Mouse (Mus musculus) liver, embryonic 16.5 days (tissue): ENCODE results near the gene Mog. TPM values are rescaled to one million over a fixed set of nuclear protein-coding genes. Genes with fewer than 3 reads are reported as not detected.
A peak's percentile ranks its signal among the peaks of the same experiment; 100 is the strongest.

Experiments used
- ATAC-seq: fragments of 200-750 bp; cut with Nextera tagmentation; 2 replicates; pipeline ENCODE4 v1.8.0; 2017; ENCODE audit warnings: low read depth, mild to moderate bottlenecking, moderate number of reproducible peaks, moderate library complexity
- H3K27ac ChIP-seq: fragments of 300-500 bp; sonication (generic); 2 replicates; pipeline ENCODE4 v1.5.1; 2014; ENCODE audit warnings: mild to moderate bottlenecking, low read length
- H3K27me3 ChIP-seq: fragments of 300-500 bp; sonication (generic); 2 replicates; pipeline ENCODE4 v1.6.1; 2014; ENCODE audit warnings: low read depth, low read length, mixed read lengths; ENCODE audit not compliant: control insufficient read depth, insufficient read depth
- H3K36me3 ChIP-seq: fragments of 300-500 bp; sonication (generic); 2 replicates; pipeline ENCODE4 v1.6.1; 2014; ENCODE audit warnings: mild to moderate bottlenecking; ENCODE audit not compliant: control insufficient read depth, insufficient read depth
- H3K4me1 ChIP-seq: fragments of 300-500 bp; sonication (generic); 2 replicates; pipeline ENCODE4 v1.6.1; 2014; ENCODE audit warnings: low read depth, low read length, mixed read lengths; ENCODE audit not compliant: control insufficient read depth
- H3K4me2 ChIP-seq: fragments of 300-500 bp; sonication (generic); 2 replicates; pipeline ENCODE4 v1.6.1; 2014; ENCODE audit warnings: low read depth, low read length, mixed read lengths
- H3K4me3 ChIP-seq: fragments of 300-500 bp; sonication (generic); 2 replicates; pipeline ENCODE4 v1.5.1; 2014; ENCODE audit warnings: low read depth, mild to moderate bottlenecking, low read length
- H3K9ac ChIP-seq: fragments of 300-500 bp; sonication (generic); 2 replicates; pipeline ENCODE4 v1.6.1; 2014; ENCODE audit warnings: low read depth, low read length
- H3K9me3 ChIP-seq: fragments of 300-500 bp; sonication (generic); replicated peaks from 2 replicates; pipeline ENCODE4 v1.6.1; 2016; ENCODE audit warnings: low read length; ENCODE audit not compliant: control insufficient read depth
- WGBS: fragments of 180-500 bp; shearing (Covaris S2); extraction: QIAGEN DNeasy Blood & Tissue Kit; methylation state at CpG from one replicate; pipeline ENCODE4 v1.1.7; 2014; ENCODE audit not compliant: insufficient replicate concordance; 5-methylcytosine and 5-hydroxymethylcytosine counted together
- polyA plus RNA-seq: library from polyadenylated mRNA; unstranded; fragments of >200 nt; fragmentation: Nextera tagmentation; extraction: Ambion mirVana; gene quantifications from 2 replicates; pipeline ENCODE4 v1.2.1, GENCODE M21; 2015

Gene Mog
- polyA plus RNA-seq, 1 experiment from 2014 or later, result not detected

DNA sequence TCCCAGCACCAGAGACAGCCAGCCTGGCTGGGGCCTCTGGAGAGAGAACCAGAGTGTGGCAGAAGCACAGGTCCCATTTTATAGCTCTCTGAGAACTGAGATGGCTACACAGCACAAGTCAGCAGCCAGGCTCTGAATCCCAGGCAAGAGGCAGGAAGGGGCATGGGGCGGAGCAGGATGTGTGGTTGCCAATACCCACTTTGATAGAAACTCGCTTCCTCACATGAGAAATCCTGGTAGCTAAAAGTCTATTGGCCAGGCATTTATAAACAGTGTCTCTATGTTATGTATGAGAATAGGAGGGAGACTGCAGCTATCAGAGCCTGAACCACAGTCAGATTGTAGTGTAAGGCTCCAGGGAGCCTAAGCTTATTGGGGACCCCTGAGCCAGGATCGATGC lies 50.4 kb downstream of the Mog start:
- Histone ChIP-seq H3K27me3 (no peaks in the 10 kb centered on the region), H3K27ac (no peak overlapping the region), H3K9ac (no peak overlapping the region), H3K9me3 (no peaks in the 10 kb centered on the region), H3K4me1 (no peaks in the 10 kb centered on the region), H3K4me2 (no peak overlapping the region), H3K36me3 (no peaks in the 10 kb centered on the region), H3K4me3 (no peak overlapping the region)
- 31% methylated on average over 3 of the region's 3 CpGs for WGBS
- ATAC-seq, result no peak

DNA sequence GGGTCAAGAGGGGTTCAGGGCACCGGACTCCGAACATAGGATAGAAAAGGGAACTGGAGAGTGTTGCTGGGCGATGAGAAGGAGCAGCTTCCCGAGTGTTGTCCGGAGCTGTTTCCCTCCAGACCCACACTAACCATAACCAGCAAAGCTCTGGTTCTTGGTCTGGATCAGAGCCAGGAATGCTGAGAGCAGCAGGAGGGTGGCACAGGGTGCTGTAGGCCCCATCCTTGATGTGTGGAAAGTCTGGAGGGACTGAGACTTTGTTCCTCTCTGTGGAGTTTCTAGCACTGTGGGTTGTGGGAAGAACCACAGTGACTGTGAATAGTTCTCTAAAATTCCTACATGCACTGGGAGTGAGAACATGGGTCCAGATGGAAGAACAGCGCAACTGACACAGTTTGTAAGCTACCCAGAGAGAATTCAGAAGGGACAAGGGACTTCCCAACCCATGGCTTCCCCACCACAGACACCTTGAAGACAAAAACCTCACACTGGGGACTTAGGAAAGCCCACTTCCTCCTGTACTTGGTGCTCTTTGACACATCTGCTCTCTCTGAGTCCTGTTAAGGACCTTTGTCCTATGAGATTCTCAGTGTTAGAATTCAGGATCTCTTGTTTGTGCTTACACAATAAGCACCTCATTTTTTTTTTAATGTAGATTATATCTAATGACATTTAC lies 51.9 kb downstream of the Mog start:
- no peak for ATAC-seq
- Histone ChIP-seq H3K27me3 (no peaks in the 10 kb centered on the region), H3K27ac (no peak overlapping the region), H3K9me3 (no peaks in the 10 kb centered on the region), H3K4me3 (no peak overlapping the region), H3K36me3 (no peaks in the 10 kb centered on the region), H3K4me1 (no peaks in the 10 kb centered on the region), H3K4me2 (no peak overlapping the region), H3K9ac (no peak overlapping the region)
- 66% methylated on average over 6 of the region's 6 CpGs for WGBS

DNA sequence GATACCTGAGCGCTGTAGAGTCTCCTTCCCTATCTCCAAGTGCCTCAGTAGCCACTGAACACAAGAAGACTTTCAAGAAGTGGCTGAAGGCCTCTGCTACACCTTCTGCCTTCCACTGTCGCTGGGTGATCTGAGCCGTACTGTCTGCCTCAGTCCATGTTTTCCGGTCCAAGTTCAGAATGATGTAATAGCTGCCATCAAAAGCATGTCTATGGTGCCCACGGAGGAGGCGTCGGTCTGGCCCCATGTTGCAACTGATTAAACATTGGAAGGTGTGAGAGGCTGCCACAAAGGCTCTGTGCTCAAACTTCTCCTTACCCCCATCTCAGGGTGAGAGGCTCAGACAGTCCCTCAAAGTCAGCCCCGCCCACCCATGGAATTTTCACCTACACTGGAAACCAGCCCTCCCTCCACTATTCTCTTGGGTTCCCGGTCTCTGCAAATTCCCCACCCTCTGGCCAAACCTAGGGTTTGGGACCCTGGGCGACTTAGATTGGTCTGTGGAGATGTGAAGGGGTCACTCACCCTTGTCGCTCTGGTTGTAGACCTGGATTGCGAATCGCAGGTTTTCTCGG lies 52.8 kb downstream of the Mog start:
- WGBS, result 66% methylated on average over 14 of the region's 14 CpGs
- Histone ChIP-seq H3K4me1 (no peaks in the 10 kb centered on the region), H3K4me2 (no peak overlapping the region), H3K36me3 (no peaks in the 10 kb centered on the region), H3K27me3 (no peaks in the 10 kb centered on the region), H3K4me3 (no peak overlapping the region), H3K9ac (no peak overlapping the region), H3K27ac (no peak overlapping the region), H3K9me3 (no peaks in the 10 kb centered on the region)
- peak; percentile 80 for ATAC-seq

DNA sequence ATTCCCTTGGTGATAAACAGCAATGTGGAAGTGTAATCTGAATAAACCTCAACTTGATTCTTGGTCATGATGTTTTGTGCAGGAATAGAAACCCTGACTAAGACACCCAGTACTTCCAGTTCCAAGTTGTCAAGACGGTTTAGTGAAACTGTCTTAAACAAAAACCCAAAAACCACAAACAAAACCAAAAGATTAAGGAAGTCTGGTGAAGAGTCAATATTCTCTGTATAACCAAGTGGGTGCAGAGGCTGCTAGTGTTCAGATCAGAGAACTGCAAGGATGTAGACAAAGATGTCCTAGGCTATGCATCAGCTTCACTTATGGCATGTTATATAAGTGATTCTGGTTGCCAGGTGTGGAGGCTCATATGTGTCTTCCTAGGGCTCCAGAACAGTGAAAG lies 56.3 kb downstream of the Mog start:
- no peak overlapping the region for H3K27ac ChIP-seq
- ATAC-seq, result no peak

DNA sequence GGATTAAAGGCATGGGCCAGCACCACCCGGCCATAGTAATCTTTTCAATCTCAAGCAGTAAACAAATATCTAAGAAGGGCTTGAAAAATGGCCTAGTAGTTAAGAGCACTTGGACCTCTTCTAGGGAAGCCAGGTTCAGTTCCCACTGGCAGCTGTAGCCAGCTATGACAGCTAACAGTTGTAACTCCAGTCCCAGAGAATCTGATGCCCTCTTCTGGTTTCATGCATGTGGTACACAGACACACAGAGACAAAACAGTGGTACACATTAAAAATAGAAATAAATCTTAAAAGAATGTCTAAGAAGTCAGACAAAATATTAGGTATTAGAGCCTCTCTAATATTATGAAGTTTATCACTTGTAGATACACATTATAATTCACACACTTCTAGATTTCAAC lies 62.1 kb downstream of the Mog start:
- no peak for ATAC-seq
- no peak overlapping the region for H3K9ac ChIP-seq
- no peak overlapping the region for H3K4me2 ChIP-seq
- H3K36me3 ChIP-seq, result no peaks in the 10 kb centered on the region
- no peak overlapping the region for H3K27ac ChIP-seq
- H3K4me1 ChIP-seq, result peaks cover 11% of the 10 kb centered on the region
- no peaks in the 10 kb centered on the region for H3K9me3 ChIP-seq
- no peaks in the 10 kb centered on the region for H3K27me3 ChIP-seq
- H3K4me3 ChIP-seq, result no peak overlapping the region
- 43% methylated on average over 1 of the region's 1 CpGs for WGBS

More for the DNA sequence above, 56.3 kb downstream of the Mog start:
- Histone ChIP-seq H3K9me3 (no peaks in the 10 kb centered on the region), H3K4me2 (no peak overlapping the region), H3K36me3 (no peaks in the 10 kb centered on the region), H3K27me3 (no peaks in the 10 kb centered on the region), H3K9ac (no peak overlapping the region), H3K4me1 (no peaks in the 10 kb centered on the region), H3K4me3 (no peak overlapping the region)
- 21% methylated on average over 1 of the region's 1 CpGs for WGBS

Other genes starting within 250 kb of the Mog start
- gene H2-M10.6, start 211.2 kb downstream of the Mog start, polyA plus RNA-seq, result not detected in 2 replicates
- gene Trim26, start 186.3 kb downstream of the Mog start, polyA plus RNA-seq, result 15.8 and 16.7 TPM in 2 replicates
- 0.55 and 0.61 TPM in 2 replicates for gene Trim15, start 156.2 kb downstream of the Mog start, polyA plus RNA-seq
- gene Trim10, start 153.8 kb downstream of the Mog start, polyA plus RNA-seq, result 285 and 295 TPM in 2 replicates
- gene Trim40, start 133.3 kb downstream of the Mog start, polyA plus RNA-seq, result not detected in 2 replicates
- gene Trim31, start 125.3 kb downstream of the Mog start, polyA plus RNA-seq, result 0.27 TPM in 1 of 2 replicates, not detected in the other
- 0.08 TPM in 1 of 2 replicates, not detected in the other for gene Rnf39, start 80.5 kb downstream of the Mog start, polyA plus RNA-seq
- 23.9 and 28.8 TPM in 2 replicates for gene Ppp1r11, start 71.7 kb downstream of the Mog start, polyA plus RNA-seq
- 20.9 and 21.3 TPM in 2 replicates for gene Znrd1, start 64.8 kb downstream of the Mog start, polyA plus RNA-seq
- gene Znrd1as, start 64.8 kb downstream of the Mog start, polyA plus RNA-seq, result 2.5 and 3.0 TPM in 2 replicates
- not detected in 2 replicates for gene 2410137M14Rik, start 42.2 kb downstream of the Mog start, polyA plus RNA-seq
- gene H2-M5, start 33.9 kb downstream of the Mog start, polyA plus RNA-seq, result not detected in 2 replicates
- gene Zfp57, start 22.2 kb downstream of the Mog start, polyA plus RNA-seq, result 2.9 and 3.4 TPM in 2 replicates
- gene Gabbr1, start 22.6 kb upstream of the Mog start, polyA plus RNA-seq, result 0.46 and 1.0 TPM in 2 replicates
- not detected in 2 replicates for gene Olfr90, start 65.1 kb upstream of the Mog start, polyA plus RNA-seq
- gene Olfr91, start 74.9 kb upstream of the Mog start, polyA plus RNA-seq, result not detected in 2 replicates
- gene Olfr92, start 96.7 kb upstream of the Mog start, polyA plus RNA-seq, result not detected in 2 replicates
- not detected in 2 replicates for gene Olfr93, start 138.1 kb upstream of the Mog start, polyA plus RNA-seq
- gene Ubd, start 170.5 kb upstream of the Mog start, polyA plus RNA-seq, result not detected in 2 replicates
- not detected in 2 replicates for gene Olfr94, start 177.6 kb upstream of the Mog start, polyA plus RNA-seq
- gene Olfr95, start 189.7 kb upstream of the Mog start, polyA plus RNA-seq, result not detected in 2 replicates
- not detected in 2 replicates for gene Olfr96, start 196.7 kb upstream of the Mog start, polyA plus RNA-seq
- gene Olfr97, start 213.9 kb upstream of the Mog start, polyA plus RNA-seq, result not detected in 2 replicates
- gene Olfr98, start 240.4 kb upstream of the Mog start, polyA plus RNA-seq, result not detected in 2 replicates
- gene H2-M3, start 246.8 kb upstream of the Mog start, polyA plus RNA-seq, result 2.2 and 2.6 TPM in 2 replicates